Mouse (Mus musculus): ENCODE data around the gene Gm5930.
"Not testable (repeated sequence)": the region's sequence is repeated elsewhere in the genome, so short reads cannot be mapped to it uniquely, and the experiment has no call there.

The Gm5930 gene

GRCm38 (mm10) chr14:44338484-44338883, at the start of gene Gm5930:
Gm5930 (minus strand) TSS chr14:44338584.
- in situ Hi-C loops (cut with MboI, MseI) = not testable (repeated sequence)

- in situ Hi-C loops (cut with MboI, MseI) = loop anchor here (5.0 kb wide), 1 partner anchor 77 kb away; no protein-coding TSS in a partner anchor
Observed at GRCm38 (mm10) chr14:44384233-44384632, 45.8 kb upstream of the Gm5930 start.

GRCm38 (mm10) chr14:44365057-44365456, 26.7 kb upstream of the Gm5930 start, which contains the start of gene Gm8229:
Gm8229 (plus strand) TSS chr14:44365357.
- in situ Hi-C loops (cut with MboI, MseI) = not testable (repeated sequence)

- in situ Hi-C loops (cut with MboI, MseI) = not testable (repeated sequence)
Observed at GRCm38 (mm10) chr14:44362301-44362700, 23.9 kb upstream of the Gm5930 start.

- in situ Hi-C loops (cut with MboI, MseI) = not testable (repeated sequence)
Observed at GRCm38 (mm10) chr14:44361416-44361815, 23.0 kb upstream of the Gm5930 start.

- in situ Hi-C loops (cut with MboI, MseI) = not testable (repeated sequence)
Observed at GRCm38 (mm10) chr14:44312049-44312448, 26.3 kb downstream of the Gm5930 start.

GRCm38 (mm10) chr14:44285280-44285679, 53.1 kb downstream of the Gm5930 start, which contains the start of gene Gm8220:
Gm8220 (plus strand) TSS chr14:44285580.
- in situ Hi-C loops (cut with MboI, MseI) = loop anchor here (10.0 kb wide), 1 partner anchor 330 kb away; no protein-coding TSS in a partner anchor
